Mouse (Mus musculus): Measurements from ENCODE around the gene Arhgap28. TPM values are rescaled to one million over a fixed set of nuclear protein-coding genes. Genes with fewer than 3 reads are reported as not detected.
A peak's percentile ranks its signal among the peaks of the same experiment; 100 is the strongest.

The Arhgap28 gene
- polyA plus RNA-seq, 1 experiment from 2014 or later = 13.1 TPM

GRCm38 (mm10) chr17:67954961-67955360, 49.0 kb downstream of the Arhgap28 start:
- 85% methylated on average over 5 of the region's 5 CpGs for WGBS
- no peak for ATAC-seq (ENCODE audit: low FRiP score)
- H3K4me2 ChIP-seq = no peak overlapping the region
- H3K36me3 ChIP-seq = no peaks in the 10 kb centered on the region
- no peak overlapping the region for H3K4me3 ChIP-seq
- H3K9ac ChIP-seq = no peak overlapping the region
- H3K9me3 ChIP-seq = no peaks in the 10 kb centered on the region
- H3K27me3 ChIP-seq = no peaks in the 10 kb centered on the region
- H3K27ac ChIP-seq = no peak overlapping the region
- H3K4me1 ChIP-seq (replicated peaks) = peaks cover 12% of the 10 kb centered on the region; the same call in 1 of the 2 replicates

GRCm38 (mm10) chr17:67950523-67951213, 53.3 kb downstream of the Arhgap28 start:
- Histone ChIP-seq H3K4me2 (peak overlapping the region; percentile 17; the same call in 1 of the 2 replicates), H3K9ac (no peak overlapping the region), H3K4me3 (peak overlapping the region; percentile 10; the same call in 1 of the 2 replicates), H3K4me1 (replicated peaks) (peaks cover 9% of the 10 kb centered on the region; the same call in 1 of the 2 replicates), H3K36me3 (no peaks in the 10 kb centered on the region), H3K27ac (peak overlapping the region; percentile 71), H3K27me3 (no peaks in the 10 kb centered on the region), H3K9me3 (no peaks in the 10 kb centered on the region)
- no peak for ATAC-seq (ENCODE audit: low FRiP score)
- 70% methylated on average over 11 of the region's 11 CpGs for WGBS

GRCm38 (mm10) chr17:67948601-67949000, 55.3 kb downstream of the Arhgap28 start:
- Histone ChIP-seq H3K4me1 (replicated peaks) (peaks cover 8% of the 10 kb centered on the region), H3K27me3 (no peaks in the 10 kb centered on the region), H3K4me3 (no peak overlapping the region), H3K9ac (no peak overlapping the region), H3K27ac (no peak overlapping the region), H3K36me3 (no peaks in the 10 kb centered on the region), H3K9me3 (no peaks in the 10 kb centered on the region), H3K4me2 (no peak overlapping the region)
- ATAC-seq (ENCODE audit: low FRiP score) = no peak
- WGBS = 86% methylated on average over 5 of the region's 5 CpGs

- 77% methylated on average over 7 of the region's 7 CpGs for WGBS
- H3K4me3 ChIP-seq = no peak overlapping the region
Measured at GRCm38 (mm10) chr17:67945453-67945852, 58.5 kb downstream of the Arhgap28 start.

GRCm38 (mm10) chr17:67944256-67944655, 59.7 kb downstream of the Arhgap28 start:
- Histone ChIP-seq H3K36me3 (no peaks in the 10 kb centered on the region), H3K4me3 (no peak overlapping the region), H3K9me3 (no peaks in the 10 kb centered on the region), H3K27me3 (no peaks in the 10 kb centered on the region), H3K4me2 (no peak overlapping the region), H3K4me1 (replicated peaks) (peaks cover 4% of the 10 kb centered on the region; the same call in 1 of the 2 replicates), H3K27ac (no peak overlapping the region), H3K9ac (no peak overlapping the region)
- 83% methylated on average over 7 of the region's 7 CpGs for WGBS
- no peak for ATAC-seq (ENCODE audit: low FRiP score)

More at GRCm38 (mm10) chr17:67945453-67945852, 58.5 kb downstream of the Arhgap28 start:
- Histone ChIP-seq H3K27ac (no peak overlapping the region), H3K9me3 (no peaks in the 10 kb centered on the region), H3K9ac (no peak overlapping the region), H3K4me1 (replicated peaks) (peaks cover 4% of the 10 kb centered on the region; the same call in 1 of the 2 replicates), H3K27me3 (no peaks in the 10 kb centered on the region), H3K4me2 (no peak overlapping the region), H3K36me3 (no peaks in the 10 kb centered on the region)
- ATAC-seq (ENCODE audit: low FRiP score) = no peak

- Histone ChIP-seq H3K36me3 (no peaks in the 10 kb centered on the region), H3K4me3 (no peak overlapping the region), H3K27me3 (no peaks in the 10 kb centered on the region), H3K4me1 (replicated peaks) (peaks cover 4% of the 10 kb centered on the region; the same call in 1 of the 2 replicates), H3K9ac (no peak overlapping the region), H3K4me2 (no peak overlapping the region), H3K27ac (no peak overlapping the region), H3K9me3 (no peaks in the 10 kb centered on the region)
- 88% methylated on average over 6 of the region's 6 CpGs for WGBS
- ATAC-seq (ENCODE audit: low FRiP score) = no peak
Measured at GRCm38 (mm10) chr17:67941026-67941425, 62.9 kb downstream of the Arhgap28 start.

GRCm38 (mm10) chr17:67937050-67937449, 66.9 kb downstream of the Arhgap28 start:
- H3K27ac ChIP-seq = no peak overlapping the region
- no peak overlapping the region for H3K4me3 ChIP-seq
- H3K27me3 ChIP-seq = no peaks in the 10 kb centered on the region
- no peaks in the 10 kb centered on the region for H3K4me1 ChIP-seq (replicated peaks)
- 98% methylated on average over 3 of the region's 3 CpGs for WGBS
- H3K4me2 ChIP-seq = no peak overlapping the region
- no peaks in the 10 kb centered on the region for H3K36me3 ChIP-seq
- no peak for ATAC-seq (ENCODE audit: low FRiP score)
- H3K9ac ChIP-seq = no peak overlapping the region
- H3K9me3 ChIP-seq = no peaks in the 10 kb centered on the region

- Histone ChIP-seq H3K4me2 (no peak overlapping the region), H3K36me3 (no peaks in the 10 kb centered on the region), H3K9ac (no peak overlapping the region), H3K27ac (no peak overlapping the region), H3K4me1 (replicated peaks) (no peaks in the 10 kb centered on the region), H3K4me3 (no peak overlapping the region), H3K27me3 (no peaks in the 10 kb centered on the region), H3K9me3 (no peaks in the 10 kb centered on the region)
- WGBS = 88% methylated on average over 4 of the region's 4 CpGs
- ATAC-seq (ENCODE audit: low FRiP score) = no peak
Measured at GRCm38 (mm10) chr17:67935556-67935955, 68.4 kb downstream of the Arhgap28 start.

GRCm38 (mm10) chr17:67931396-67931795, 72.5 kb downstream of the Arhgap28 start:
- H3K4me2 ChIP-seq = no peak overlapping the region
- H3K27me3 ChIP-seq = no peaks in the 10 kb centered on the region
- no peaks in the 10 kb centered on the region for H3K9me3 ChIP-seq
- no peak overlapping the region for H3K4me3 ChIP-seq
- whole genome bisulfite sequencing = 71% methylated on average over 6 of the region's 6 CpGs
- H3K36me3 ChIP-seq = no peaks in the 10 kb centered on the region
- no peak for ATAC-seq (ENCODE audit: low FRiP score)
- H3K4me1 ChIP-seq (replicated peaks) = no peaks in the 10 kb centered on the region
- no peak overlapping the region for H3K9ac ChIP-seq
- no peak overlapping the region for H3K27ac ChIP-seq

GRCm38 (mm10) chr17:67930957-67931356, 73.0 kb downstream of the Arhgap28 start:
- no peak overlapping the region for H3K27ac ChIP-seq
- no peak for ATAC-seq (ENCODE audit: low FRiP score)
- no peak overlapping the region for H3K9ac ChIP-seq
- 88% methylated on average over 3 of the region's 3 CpGs for WGBS
- no peaks in the 10 kb centered on the region for H3K27me3 ChIP-seq
- H3K9me3 ChIP-seq = no peaks in the 10 kb centered on the region
- no peak overlapping the region for H3K4me2 ChIP-seq
- H3K4me3 ChIP-seq = no peak overlapping the region
- H3K4me1 ChIP-seq (replicated peaks) = no peaks in the 10 kb centered on the region
- H3K36me3 ChIP-seq = no peaks in the 10 kb centered on the region

- H3K9ac ChIP-seq = no peak overlapping the region
- no peak overlapping the region for H3K27ac ChIP-seq
- no peaks in the 10 kb centered on the region for H3K9me3 ChIP-seq
- no peaks in the 10 kb centered on the region for H3K27me3 ChIP-seq
- no peaks in the 10 kb centered on the region for H3K36me3 ChIP-seq
- H3K4me2 ChIP-seq = no peak overlapping the region
- ATAC-seq (ENCODE audit: low FRiP score) = no peak
- no peaks in the 10 kb centered on the region for H3K4me1 ChIP-seq (replicated peaks)
- 90% methylated on average over 3 of the region's 3 CpGs for WGBS
- H3K4me3 ChIP-seq = no peak overlapping the region
Measured at GRCm38 (mm10) chr17:67930467-67930866, 73.5 kb downstream of the Arhgap28 start.

- Histone ChIP-seq H3K36me3 (no peaks in the 10 kb centered on the region), H3K4me3 (no peak overlapping the region), H3K27me3 (no peaks in the 10 kb centered on the region), H3K9ac (no peak overlapping the region), H3K9me3 (no peaks in the 10 kb centered on the region), H3K4me1 (replicated peaks) (no peaks in the 10 kb centered on the region), H3K4me2 (no peak overlapping the region), H3K27ac (no peak overlapping the region)
- 89% methylated on average over 6 of the region's 6 CpGs for WGBS
- ATAC-seq (ENCODE audit: low FRiP score) = no peak
Measured at GRCm38 (mm10) chr17:67928280-67928679, 75.6 kb downstream of the Arhgap28 start.

- H3K4me2 ChIP-seq = no peak overlapping the region
- 92% methylated on average over 8 of the region's 8 CpGs for WGBS
- ATAC-seq (ENCODE audit: low FRiP score) = no peak
Measured at GRCm38 (mm10) chr17:67927864-67928263, 76.1 kb downstream of the Arhgap28 start.

More at GRCm38 (mm10) chr17:67927864-67928263, 76.1 kb downstream of the Arhgap28 start:
- Histone ChIP-seq H3K27ac (no peak overlapping the region), H3K4me3 (no peak overlapping the region), H3K9me3 (no peaks in the 10 kb centered on the region), H3K27me3 (no peaks in the 10 kb centered on the region), H3K36me3 (no peaks in the 10 kb centered on the region), H3K9ac (no peak overlapping the region), H3K4me1 (replicated peaks) (no peaks in the 10 kb centered on the region)
